Mouse (Mus musculus): ENCODE measurements at regions not wholly inside any gene's neighbourhood (a gene's known extent, or its start where the extent isn't known, plus 50 kb on each side); places are given as distances from the start of the nearest gene placed in this dataset.

- H3K4me2 ChIP-seq (replicated peaks; ENCODE audit: low read depth, low read length), result no peak overlapping the region
- H3K4me1 ChIP-seq (ENCODE audit: insufficient read depth, low read depth, low read length), result no peaks in the 10 kb centered on the region
- DNase-seq (ENCODE audit: low spot score) (no peak), ATAC-seq (no peak)
- TF ChIP-seq CTCF (IDR thresholded peaks at IDR 0.05), result no peak
- TF ChIP-seq EP300 (IDR thresholded peaks at IDR 0.05), result no peak
- 80% methylated on average over 9 of the region's 9 CpGs for WGBS
- H3K9me3 ChIP-seq (ENCODE audit: low read length), result no peaks in the 10 kb centered on the region
- H3K27me3 ChIP-seq (replicated peaks; ENCODE audit: insufficient read depth, low read length), result no peaks in the 10 kb centered on the region
- H3K27ac ChIP-seq (ENCODE audit: low read length), result no peak overlapping the region
- H3K4me3 ChIP-seq (ENCODE audit: low read depth, low read length), result no peak overlapping the region
- no peaks in the 10 kb centered on the region for H3K36me3 ChIP-seq (ENCODE audit: insufficient read depth, low read length)
- H3K9ac ChIP-seq (replicated peaks; ENCODE audit: low read depth), result no peak overlapping the region
Measured at GRCm38 (mm10) chr3:107387314-107388087, 54.0 kb upstream of the Rbm15 start.

DNA sequence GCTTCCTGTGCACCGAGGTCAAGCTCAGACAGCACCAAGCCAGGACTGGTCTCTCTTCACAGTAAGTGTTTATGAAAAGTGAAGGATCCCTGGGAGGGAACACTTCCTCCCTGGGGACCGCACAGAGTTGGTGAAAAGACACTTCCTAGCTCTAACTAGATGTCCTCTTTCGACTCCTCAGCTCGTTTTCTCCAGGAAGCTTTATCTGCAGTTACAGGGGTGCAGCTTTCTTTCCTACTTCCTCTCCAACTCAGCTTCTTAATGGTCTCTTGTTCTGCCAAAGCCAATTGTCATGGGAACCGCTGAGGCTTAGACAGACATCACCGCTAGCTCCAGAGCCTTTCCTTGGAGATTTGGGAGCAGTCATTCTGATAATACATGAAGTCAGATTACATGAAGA, 53.0 kb upstream of the Rbm15 start:
- Histone ChIP-seq H3K4me3 (ENCODE audit: low read depth, low read length) (no peak overlapping the region), H3K27ac (ENCODE audit: low read length) (no peak overlapping the region), H3K4me1 (ENCODE audit: insufficient read depth, low read depth, low read length) (no peaks in the 10 kb centered on the region), H3K9ac (replicated peaks; ENCODE audit: low read depth) (no peak overlapping the region), H3K27me3 (replicated peaks; ENCODE audit: insufficient read depth, low read length) (no peaks in the 10 kb centered on the region), H3K9me3 (ENCODE audit: low read length) (no peaks in the 10 kb centered on the region), H3K4me2 (replicated peaks; ENCODE audit: low read depth, low read length) (no peak overlapping the region), H3K36me3 (ENCODE audit: insufficient read depth, low read length) (no peaks in the 10 kb centered on the region)
- WGBS, result 32% methylated on average over 6 of the region's 6 CpGs
- TF ChIP-seq EP300 (IDR thresholded peaks at IDR 0.05), result no peak
- no peak for TF ChIP-seq CTCF (IDR thresholded peaks at IDR 0.05)
- no peak; the same call in 1 of the 2 replicates for ATAC-seq
- DNase-seq (ENCODE audit: low spot score), result peak; percentile 13

Measured in lung, postnatal 0 days (tissue).